Mouse (Mus musculus) left cerebral cortex, postnatal 36 days (tissue): ENCODE measurements at regions not wholly inside any gene's neighbourhood (a gene's known extent, or its start where the extent isn't known, plus 50 kb on each side); places are given as distances from the start of the nearest gene placed in this dataset.

ENCODE experiments used
- DNase-seq, 2 experiments: peaks; one replicate each; pipeline ENCODE4 v3.0.0; 2021 to 2022; ENCODE audit warnings: low spot score in 2 of 2, mixed read lengths in 1 of 2
- intact Hi-C: fragments of 180-260 bp; cut with DNase I; formaldehyde crosslinking; loops from one replicate; pipeline ENCODE4 v1.15.1; 2025

DNA sequence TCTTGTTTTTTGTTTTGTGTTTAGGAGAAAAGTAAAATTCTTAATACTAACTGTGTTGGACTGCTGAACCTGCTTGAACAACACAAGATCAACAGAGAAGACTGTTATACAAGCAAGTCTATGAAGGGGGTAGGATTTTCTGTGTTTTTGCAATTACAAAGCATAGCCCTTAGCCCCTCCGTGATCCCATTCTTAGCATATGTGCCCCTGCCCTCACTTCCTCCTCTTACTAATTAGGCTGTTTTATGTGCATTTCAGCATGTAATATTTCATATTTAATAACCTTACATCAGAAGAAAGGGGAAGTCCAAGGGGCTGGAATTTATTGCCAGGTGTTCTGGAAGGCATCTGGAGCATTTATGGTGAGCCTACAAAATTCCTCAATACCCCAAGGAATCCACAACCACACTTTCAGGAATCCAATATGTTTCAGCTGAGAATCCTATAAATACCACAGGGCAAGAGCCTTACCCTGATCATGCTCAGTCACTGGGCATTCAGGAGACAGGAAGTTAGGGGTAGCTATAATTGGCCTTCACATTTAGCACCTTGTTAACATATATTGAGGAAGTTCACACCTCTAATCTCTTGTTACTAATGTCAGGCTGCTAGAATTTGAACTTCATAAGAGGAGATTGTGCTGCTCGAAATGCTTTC is 660.3 kb upstream of the Slit2 start:
- DNase-seq, result no peak
- intact Hi-C loops, result no loop called here

DNA sequence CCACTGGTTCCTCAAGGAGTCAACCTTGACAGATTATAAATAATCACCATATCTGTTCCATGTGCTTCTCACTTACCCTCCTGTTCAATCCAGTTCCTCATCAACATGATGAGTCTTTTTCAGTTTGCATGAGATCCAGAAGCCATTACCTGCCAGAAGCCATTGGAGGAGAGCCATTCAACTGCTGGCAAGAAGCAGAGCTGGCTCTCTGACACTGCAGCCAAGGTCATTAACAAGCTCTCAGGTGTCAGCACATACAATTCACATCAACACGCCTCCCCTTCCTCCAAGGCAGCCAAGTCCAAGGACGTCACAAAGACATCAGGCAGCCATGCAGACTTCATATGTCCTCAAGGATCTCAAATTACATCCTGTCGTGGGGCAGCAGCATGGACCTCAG is 648.6 kb upstream of the Slit2 start:
- DNase-seq, result no peak
- intact Hi-C loops, result no loop called here

DNA sequence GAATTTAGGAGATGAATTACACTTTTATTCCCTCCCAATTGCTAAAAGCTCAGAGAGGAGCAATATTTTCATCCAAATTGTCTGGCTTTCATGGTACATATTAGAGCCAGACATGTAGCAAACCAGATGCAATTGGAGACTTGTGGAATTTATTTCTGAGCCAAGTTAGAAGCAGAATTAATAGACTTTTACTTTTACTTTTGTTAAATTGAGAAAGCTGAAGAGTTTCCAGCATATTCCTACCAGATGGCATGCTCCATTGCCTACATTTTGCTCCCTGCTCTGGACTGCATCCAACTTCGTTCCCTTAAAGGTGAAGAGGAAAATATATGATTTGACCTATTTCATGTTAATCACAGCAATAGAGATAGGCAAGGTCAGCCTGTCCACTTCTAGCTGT is 646.4 kb upstream of the Slit2 start:
- no peak for DNase-seq
- intact Hi-C loops, result no loop called here

GRCm38 (mm10) chr5:47339807-47340206 is 643.1 kb upstream of the Slit2 start:
- no peak for DNase-seq
- intact Hi-C loops, result no loop called here

DNA sequence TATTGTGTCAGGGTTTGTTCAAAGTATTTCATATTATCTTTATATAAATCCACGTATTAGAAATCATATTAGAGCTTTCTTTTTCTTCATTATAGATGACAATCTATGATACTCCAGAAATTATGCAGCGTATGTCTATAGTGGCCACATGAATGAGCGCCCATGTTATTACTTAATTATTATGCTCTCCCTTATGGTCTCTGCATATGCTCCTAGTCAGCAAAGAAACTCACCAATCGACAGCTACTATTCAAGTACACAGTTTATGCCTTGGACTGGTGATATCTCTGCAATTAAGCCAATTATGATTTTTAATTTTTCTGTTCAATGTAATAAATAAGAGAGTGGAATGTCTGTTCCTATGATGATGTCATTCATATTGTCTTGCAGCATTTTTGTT is 612.8 kb upstream of the Slit2 start:
- intact Hi-C loops, result no loop called here
- no peak for DNase-seq

GRCm38 (mm10) chr5:47385930-47386329 is 597.0 kb upstream of the Slit2 start:
- intact Hi-C loops, result no loop called here
- DNase-seq, result no peak

DNA sequence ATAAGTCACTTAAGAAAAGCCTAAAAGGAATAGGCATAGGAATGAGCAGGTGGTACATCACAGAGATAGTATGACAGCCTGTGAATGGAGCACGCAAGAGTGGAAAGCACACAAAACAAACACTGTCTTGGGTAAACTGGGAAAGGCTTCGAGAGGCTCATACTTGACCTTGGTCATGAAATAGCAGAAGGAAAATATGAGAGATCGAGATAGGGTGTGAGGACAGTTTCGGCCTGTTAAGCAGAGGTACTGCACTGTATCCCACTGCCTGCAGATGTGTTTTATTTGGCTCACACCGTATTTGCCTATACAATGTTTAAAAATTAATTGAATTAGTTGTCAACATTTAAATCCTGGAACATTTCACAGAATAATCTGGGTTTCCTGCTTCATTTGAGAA is 596.2 kb upstream of the Slit2 start:
- intact Hi-C loops, result no loop called here
- DNase-seq, result no peak

DNA sequence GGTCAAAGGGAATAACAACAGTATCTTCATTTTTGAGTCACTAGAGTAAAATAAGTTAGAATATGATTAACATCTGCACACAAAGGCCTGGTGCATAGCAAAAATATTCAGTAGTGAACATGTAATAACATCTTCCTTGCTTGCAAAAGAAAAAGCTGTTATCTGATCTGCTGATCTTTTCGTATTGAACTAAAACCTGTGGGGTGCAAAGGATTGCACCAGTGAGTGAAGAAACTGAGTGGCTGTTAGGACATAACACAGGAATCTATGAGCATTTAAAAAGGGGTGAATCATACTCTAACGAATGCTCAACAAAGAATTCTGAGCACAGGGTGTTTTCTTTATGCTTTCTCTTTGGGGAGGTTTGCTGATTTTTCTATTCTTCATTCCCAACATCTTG is 592.2 kb upstream of the Slit2 start:
- DNase-seq, result no peak
- intact Hi-C loops, result no loop called here

DNA sequence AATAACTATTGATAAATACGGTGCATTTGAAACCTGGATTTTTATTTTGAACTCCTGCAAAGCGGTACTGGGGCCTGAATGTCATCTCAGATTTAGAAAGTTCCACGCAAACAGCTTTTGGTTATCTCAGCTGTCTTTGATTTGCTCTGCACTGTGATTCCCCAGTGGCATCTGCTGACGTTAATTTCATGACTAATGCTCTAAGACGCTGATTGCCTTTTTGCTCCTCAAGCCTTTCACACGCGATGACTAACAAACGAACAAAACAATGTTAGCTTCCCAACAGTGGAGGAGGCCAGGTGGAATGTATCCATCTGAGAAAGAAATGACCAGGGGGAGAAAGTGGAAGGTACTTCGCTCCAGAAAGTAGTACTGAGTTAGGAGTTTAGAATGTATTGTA is 586.1 kb upstream of the Slit2 start:
- no peak for DNase-seq
- intact Hi-C loops, result no loop called here

- no peak for DNase-seq
- intact Hi-C loops, result no loop called here
Observed at GRCm38 (mm10) chr5:47421916-47422315, 561.0 kb upstream of the Slit2 start.

- intact Hi-C loops, result no loop called here
Observed at GRCm38 (mm10) chr5:47426040-47426439, 556.9 kb upstream of the Slit2 start.

GRCm38 (mm10) chr5:47426467-47426866 is 556.5 kb upstream of the Slit2 start:
- DNase-seq, result no peak
- intact Hi-C loops, result no loop called here

More at GRCm38 (mm10) chr5:47426040-47426439, 556.9 kb upstream of the Slit2 start:
- no peak for DNase-seq

DNA sequence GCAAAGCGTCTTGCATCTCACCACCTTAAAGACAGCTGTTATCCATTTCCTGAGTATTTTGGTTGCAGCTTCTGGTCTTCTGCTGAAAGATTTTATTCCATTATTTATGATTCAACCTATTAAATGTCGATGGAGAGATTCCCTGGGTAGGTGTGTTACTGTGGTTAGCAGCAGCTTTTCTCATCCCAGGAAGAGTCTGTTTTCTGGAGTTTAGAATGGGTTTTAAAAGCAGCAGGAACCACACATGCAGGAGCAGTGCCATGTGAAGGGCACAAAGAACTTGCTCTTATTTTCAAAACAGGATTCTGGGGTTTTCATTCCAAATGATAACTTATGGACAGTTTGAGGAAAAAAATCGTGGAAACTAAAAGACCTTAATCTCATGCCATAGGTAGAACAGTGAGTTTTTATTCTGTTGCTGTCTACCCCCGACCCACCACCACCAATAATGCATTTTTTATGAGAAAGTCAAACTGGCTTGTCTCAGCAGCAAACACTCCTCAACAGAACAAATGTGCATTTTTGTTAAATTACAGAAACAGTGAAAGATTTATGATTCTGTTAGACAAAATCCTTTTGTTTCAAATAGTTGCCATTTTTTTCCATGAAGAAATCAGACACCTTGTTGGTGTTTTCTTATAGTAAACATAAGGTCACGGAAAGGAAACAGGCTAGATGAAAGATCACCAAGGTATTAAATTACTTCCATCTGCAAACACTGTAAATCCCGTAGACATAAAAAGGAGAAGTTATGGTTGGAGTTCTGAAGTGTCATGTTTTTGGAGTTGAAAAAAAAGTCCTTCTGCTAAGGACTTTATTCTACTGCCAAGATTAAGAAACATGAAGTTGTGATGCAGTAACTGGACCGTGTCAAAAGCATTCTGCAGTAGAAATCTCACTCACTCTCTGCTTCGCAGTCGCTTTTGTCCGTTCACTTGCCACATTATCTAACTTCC is 553.4 kb upstream of the Slit2 start:
- DNase-seq, result no peak
- intact Hi-C loops, result no loop called here

DNA sequence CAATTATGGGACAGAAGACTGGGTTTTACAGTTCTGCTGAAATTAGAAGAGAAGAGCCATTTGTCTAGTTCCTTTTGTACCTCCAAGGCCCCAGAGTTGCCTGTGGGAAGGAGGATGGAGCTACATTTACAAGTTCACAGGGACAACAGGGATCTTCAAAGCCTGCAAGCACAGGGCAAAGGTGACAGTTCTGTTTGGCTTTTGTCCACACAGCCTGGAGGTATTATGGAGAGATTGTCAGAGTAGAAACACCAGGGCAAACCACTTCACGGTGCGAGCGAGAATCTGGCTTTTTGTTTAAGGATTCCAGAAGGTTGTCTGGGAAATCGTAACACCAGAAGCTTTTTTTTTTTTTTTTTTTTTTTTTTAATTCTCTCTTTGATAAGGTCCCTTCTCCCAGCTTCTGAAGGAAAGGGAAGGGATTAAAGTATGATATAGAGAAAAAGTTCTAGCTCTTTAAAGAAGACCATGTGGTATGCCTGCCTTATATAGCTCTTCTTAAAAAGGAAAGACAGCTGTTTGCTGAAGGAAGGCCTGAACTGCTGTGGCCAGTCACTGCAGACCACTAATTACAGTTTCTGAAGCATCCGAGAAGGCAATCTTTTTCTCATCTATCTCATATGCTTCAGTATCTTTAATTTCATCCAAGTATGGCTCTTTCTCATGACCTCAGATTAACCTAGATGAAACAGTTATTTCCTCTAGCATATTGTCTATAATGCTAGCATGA is 551.2 kb upstream of the Slit2 start:
- intact Hi-C loops, result no loop called here
- DNase-seq, result no peak

GRCm38 (mm10) chr5:47436455-47436854 is 546.5 kb upstream of the Slit2 start:
- intact Hi-C loops, result no loop called here
- no peak for DNase-seq

DNA sequence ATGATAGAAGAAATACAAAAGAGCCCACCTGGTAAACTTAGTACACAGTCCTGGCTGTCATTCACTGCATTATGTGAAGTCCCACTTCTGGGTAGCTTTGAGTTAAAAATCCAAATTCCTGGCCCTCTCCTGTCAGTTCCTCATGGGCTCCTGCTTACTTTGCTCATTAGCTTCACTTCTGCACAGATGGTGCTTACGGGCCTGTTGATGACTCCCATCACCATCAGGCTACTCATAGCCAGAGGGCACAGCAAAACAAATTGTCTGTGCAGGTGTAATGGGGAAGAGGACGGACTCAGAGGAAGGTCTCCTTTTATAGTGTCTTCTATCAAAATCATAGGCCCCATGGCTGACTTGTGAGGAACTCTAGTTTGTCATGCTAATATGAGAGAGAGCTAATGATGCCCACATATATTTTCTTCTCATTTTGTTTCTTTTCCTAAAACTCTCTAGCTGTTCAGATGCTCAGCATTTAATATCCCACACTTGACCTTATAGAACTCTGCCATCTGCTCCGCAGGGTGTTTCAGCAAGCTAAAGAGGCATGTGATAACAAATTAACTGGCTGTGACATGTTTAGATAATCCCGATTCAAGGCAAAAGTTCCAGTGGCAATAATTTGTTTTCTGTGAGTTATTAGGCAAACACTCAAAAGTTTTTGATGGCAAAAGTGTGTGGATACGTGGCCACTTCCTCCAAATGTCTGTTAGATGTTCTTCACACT is 536.5 kb upstream of the Slit2 start:
- DNase-seq, result no peak
- intact Hi-C loops, result no loop called here

GRCm38 (mm10) chr5:47464848-47465247 is 518.1 kb upstream of the Slit2 start:
- DNase-seq, result no peak
- intact Hi-C loops, result no loop called here

DNA sequence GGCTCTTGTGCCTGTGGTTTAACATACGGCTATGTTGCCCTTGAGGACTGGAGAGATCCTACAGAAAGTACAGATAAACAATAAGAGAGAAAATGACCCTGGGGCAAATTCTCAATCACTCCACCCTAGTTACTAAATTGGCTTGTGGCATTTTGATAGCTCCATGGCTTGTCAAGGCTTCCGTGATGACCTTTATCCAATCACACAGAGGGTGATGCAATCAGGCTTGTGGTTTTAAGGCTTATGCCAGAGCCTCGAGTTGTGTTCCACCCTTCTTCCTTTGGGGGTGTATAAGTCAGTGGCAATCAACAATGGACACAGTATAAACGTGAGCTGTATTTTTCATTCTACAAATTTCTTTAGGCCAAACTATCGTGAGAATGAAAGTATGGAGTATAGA is 513.5 kb upstream of the Slit2 start:
- DNase-seq, result no peak
- intact Hi-C loops, result no loop called here

DNA sequence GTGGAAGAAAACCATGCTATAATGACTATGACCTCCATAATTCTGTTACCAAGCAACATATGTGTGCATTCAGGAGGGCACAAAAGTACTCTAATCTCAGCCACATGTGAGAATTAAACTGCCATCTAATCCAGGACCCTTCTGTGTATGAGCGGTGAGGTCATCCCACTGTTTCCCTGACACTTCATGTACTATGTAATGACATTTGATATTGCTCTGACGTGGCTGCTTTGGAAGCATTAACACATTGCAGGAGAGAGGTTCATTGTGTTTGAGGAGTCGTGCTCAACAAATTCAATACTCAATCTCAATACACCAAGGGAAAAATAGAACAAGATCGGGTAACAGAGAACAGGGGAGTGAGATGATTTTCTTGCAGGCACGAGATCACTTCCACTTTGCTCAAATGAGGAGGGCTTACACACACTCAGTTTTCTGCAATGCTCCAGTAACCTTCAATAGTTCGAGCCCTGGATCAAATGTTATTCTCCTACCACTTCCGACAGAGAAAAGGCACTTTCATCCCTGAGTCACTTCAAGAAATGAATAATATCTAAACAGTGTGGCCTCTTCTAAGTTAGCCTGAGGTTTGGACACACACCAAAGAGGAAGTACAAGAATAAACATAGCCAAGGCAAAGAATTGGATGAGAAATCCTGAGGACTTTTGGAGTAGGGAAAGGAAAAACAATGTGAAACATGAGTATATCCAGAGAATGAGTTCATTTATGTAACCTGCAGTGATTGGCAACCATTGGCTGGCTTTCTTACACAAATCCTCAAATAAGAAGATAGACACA is 510.7 kb upstream of the Slit2 start:
- intact Hi-C loops, result no loop called here
- DNase-seq, result no peak
